Mouse (Mus musculus) adrenal gland, adult 18-20 months (tissue): Measurements from ENCODE around the gene Ddx50. TPM values are rescaled to one million over a fixed set of nuclear protein-coding genes. Genes with fewer than 3 reads are reported as not detected.

ENCODE experiments used
- DNase-seq, 2 experiments: peaks; one replicate each; pipeline ENCODE4 v3.0.0; 2021 to 2022; ENCODE audit warnings: low spot score in 2 of 2
- long read RNA-seq, 2 experiments: library from polyadenylated mRNA; stranded (forward); transcript quantifications; one replicate each; pipeline ENCODE4 v2.0.0; 2021
- total RNA-seq, 2 experiments: library from RNA; stranded (reverse); gene quantifications; 1 replicate in 1 of 2; 2 replicates in 1 of 2; pipeline ENCODE4 v1.2.3; 2021

Ddx50 gene
- 100 to 1,000 TPM; 108 to 120 TPM for total RNA-seq
- long read RNA-seq, experiment 1, transcript Ddx50-201 (15 exons, 2,535 nt): major isoform, 41 of 77 reads
- long read RNA-seq, experiment 1, transcript Ddx50-204 (1 exons, 2,681 nt): minor isoform, 5 of 77 reads
- long read RNA-seq, experiment 1, partial matches to known transcripts: 2 of 77 reads
- long read RNA-seq, experiment 1, other reads (novel, unspliced or antisense): 29 of 77 reads
- long read RNA-seq, experiment 2, transcript Ddx50-201 (15 exons, 2,535 nt): major isoform, 122 of 217 reads
- long read RNA-seq, experiment 2, partial matches to known transcripts: 3 of 217 reads
- long read RNA-seq, experiment 2, other reads (novel, unspliced or antisense): 90 of 217 reads

GRCm38 (mm10) chr10:62650881-62651810 lies at the start of gene Ddx50:
Ddx50 (minus strand) TSS chr10:62651218.
- peak; percentile 93 to 97 for DNase-seq

DNA sequence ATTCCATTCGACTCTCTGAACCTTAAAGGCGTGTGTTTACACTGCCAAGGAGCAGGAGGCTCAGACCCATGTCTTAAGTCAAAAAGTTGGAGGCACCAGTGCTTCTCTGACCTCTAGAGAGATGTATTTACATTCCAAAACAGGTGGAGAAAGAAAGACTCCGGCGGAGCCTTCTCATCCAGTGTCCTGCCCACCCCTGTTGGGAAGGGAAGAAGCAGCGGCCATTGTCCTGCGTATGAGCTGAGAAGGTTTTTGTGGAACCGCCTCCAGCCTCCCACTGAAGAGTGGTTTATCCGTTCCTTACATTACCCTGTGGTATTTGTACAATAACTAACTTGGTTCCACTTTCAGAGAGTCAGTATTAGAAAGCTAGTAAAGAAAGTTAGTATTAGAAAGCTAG lies 41.8 kb upstream of the Ddx50 start:
- DNase-seq: no peak

- no peak for DNase-seq
Observed at GRCm38 (mm10) chr10:62692244-62692643, 41.2 kb upstream of the Ddx50 start.

GRCm38 (mm10) chr10:62687032-62687674 lies 36.1 kb upstream of the Ddx50 start:
- DNase-seq: no peak

GRCm38 (mm10) chr10:62683043-62683442 lies 32.0 kb upstream of the Ddx50 start:
- DNase-seq: peak in 1 of 2 experiments; percentile 37

- DNase-seq: no peak
Observed at GRCm38 (mm10) chr10:62679833-62680232, 28.8 kb upstream of the Ddx50 start.

- no peak for DNase-seq
Observed at GRCm38 (mm10) chr10:62677329-62677728, 26.3 kb upstream of the Ddx50 start.

DNA sequence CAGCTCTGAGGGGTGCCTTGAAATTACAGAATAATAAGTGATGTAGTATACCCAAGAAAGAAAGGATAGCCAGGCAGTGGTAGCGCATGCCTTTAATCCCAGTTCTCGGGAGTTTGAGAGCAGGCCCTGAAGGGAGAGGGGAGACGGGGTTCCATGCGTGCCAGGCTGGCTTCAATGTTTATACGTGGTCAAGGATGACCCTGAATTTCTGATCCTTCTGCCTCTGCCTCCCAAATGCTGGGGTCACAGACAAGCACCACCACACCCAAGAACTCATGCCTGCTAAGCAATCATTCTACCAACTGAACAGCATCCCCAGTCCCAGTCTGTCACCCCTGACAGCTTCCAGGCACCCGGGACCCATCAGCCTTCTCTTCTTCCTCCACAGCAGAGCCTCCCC lies 25.2 kb upstream of the Ddx50 start:
- DNase-seq: no peak

- DNase-seq: no peak
Observed at GRCm38 (mm10) chr10:62672359-62672758, 21.3 kb upstream of the Ddx50 start.

DNA sequence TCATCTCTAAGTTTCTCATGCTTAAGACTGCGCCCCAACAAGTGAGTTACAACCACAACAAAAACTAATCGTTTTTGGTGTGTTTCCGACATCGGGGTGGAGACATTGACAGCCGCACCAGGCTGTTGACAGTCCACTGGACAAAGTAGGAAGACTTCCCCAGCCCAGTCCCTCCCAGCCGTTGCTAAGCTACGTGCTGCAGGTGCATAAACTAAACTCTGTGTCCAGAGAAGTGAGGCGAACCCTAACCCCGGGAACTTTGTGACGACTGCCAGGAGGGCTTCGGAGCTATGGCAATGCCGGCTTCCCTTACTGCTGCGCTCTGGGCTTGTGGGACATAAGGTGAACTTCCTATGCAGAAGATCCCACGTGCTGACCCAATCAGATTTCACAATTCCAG lies 18.2 kb upstream of the Ddx50 start:
- DNase-seq: no peak

DNA sequence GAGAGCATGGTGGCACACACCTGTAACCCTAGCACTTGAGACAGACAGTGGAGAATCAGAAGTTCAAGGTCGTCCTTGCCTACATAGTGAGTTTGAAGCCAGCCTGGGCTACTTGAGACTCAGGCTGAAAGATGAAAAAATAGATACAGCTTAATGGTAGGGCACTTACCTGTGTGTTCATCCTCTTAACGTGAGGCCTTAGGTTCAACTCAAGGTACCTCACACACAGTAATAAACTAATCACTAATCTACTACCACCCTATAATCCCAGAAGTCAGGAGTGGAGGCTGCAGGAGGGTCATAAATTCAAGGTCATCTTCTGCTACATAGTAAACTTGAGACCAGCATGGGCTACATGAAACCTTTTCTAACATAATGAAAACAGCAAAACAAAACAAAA lies 17.4 kb upstream of the Ddx50 start:
- DNase-seq: no peak

- DNase-seq: no peak
Observed at GRCm38 (mm10) chr10:62668043-62668442, 17.0 kb upstream of the Ddx50 start.

- DNase-seq: peak; percentile 9 to 34
Observed at GRCm38 (mm10) chr10:62664963-62665590, 14.1 kb upstream of the Ddx50 start.

DNA sequence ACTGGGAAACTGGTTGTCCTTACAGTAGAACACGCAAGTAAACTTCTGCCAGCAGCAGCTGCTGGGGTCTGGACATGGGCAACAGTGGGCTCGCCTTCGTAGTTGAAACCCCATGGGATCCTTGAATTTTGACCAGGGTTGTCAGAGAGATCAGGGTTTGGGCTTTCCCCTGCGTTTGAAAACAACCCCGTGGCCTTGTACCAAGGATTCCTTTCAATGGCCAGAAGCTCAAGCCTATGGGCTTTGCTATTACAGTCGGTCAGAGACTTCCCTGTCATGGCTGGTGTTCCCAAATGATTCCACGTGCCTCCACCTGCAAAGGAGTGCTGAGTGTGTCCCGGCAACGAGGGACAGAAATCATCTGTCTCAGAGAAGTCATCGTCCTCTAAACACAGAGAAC lies 13.2 kb upstream of the Ddx50 start:
- DNase-seq: no peak

GRCm38 (mm10) chr10:62656711-62657110 lies 5.7 kb upstream of the Ddx50 start:
- DNase-seq: no peak

GRCm38 (mm10) chr10:62651961-62652360 lies 943 bp upstream of the Ddx50 start:
- DNase-seq: no peak

DNA sequence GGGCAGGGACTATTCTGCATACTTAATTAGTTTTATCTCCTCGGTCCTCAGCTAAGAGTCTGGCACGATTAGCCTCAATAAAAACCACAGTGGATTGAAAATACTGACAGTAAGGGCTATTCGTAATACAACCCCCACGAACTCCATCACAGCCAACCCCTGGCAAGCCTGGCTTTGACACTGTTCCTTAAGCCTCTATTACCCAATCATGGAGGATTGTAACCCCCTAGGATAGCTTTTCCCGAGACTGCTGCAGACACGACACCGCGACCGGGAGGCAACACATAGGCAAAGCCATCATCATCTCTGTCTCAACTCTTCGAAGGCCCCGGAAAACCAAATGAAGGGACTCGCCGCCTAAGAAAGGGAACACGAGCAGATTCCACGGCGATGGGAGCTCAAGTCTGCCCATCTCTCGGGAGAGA lies 648 bp downstream of the Ddx50 start:
- DNase-seq: no peak

- DNase-seq: no peak
Observed at GRCm38 (mm10) chr10:62604161-62604560, 46.9 kb downstream of the Ddx50 start.

DNA sequence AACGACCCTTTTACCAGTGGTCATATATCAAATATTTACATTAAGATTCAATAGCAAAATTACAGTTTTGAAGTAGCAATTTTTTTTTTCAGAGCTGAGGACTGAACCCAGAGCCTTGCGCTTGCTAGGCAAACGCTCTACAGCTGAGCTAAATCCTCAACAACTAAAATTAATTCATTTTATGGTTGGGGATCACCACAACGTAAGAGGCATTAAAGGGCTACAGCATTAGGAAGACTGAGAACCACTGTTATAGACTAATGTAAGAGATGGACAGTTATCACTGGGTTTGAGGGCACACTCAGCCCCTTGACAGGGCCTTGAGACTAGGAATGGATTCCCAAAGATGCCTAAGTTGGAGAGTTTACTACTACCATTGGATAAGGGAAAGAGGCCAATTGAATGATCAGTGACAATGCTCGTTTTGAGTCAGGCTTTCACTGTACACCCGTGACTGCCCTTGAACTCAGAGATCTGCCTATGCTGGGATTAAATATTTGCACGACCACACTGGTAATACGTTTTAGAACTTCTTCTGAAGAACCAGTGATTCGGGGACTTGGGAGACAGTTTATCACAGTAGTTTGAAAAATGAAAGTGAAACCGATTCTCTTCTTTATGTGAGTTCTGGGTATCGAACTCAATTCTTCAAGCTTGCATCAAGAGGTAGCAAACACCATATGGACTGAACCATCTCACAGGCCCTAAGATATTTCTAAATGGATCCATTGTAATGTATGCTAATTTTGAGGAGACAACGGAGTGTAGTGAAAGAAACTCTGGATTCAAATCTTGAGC lies 47.6 kb downstream of the Ddx50 start:
- DNase-seq: no peak
